Mouse (Mus musculus) olfactory bulb, adult 2 months (tissue): ENCODE data around the gene Smarcc2.

Experiments
- CTCF ChIP-seq: fragments of 200-500 bp; IDR thresholded peaks from 2 replicates; pipeline ENCODE4 v1.5.1; 2012; ENCODE audit warnings: low read depth, mild to moderate bottlenecking, low read length, moderate library complexity; ENCODE audit not compliant: insufficient read depth
- POLR2A ChIP-seq: fragments of 200-500 bp; IDR thresholded peaks from 2 replicates; pipeline ENCODE4 v1.6.1; 2012; ENCODE audit warnings: mild to moderate bottlenecking, low read depth, low read length, moderate library complexity; ENCODE audit not compliant: insufficient read depth

DNA sequence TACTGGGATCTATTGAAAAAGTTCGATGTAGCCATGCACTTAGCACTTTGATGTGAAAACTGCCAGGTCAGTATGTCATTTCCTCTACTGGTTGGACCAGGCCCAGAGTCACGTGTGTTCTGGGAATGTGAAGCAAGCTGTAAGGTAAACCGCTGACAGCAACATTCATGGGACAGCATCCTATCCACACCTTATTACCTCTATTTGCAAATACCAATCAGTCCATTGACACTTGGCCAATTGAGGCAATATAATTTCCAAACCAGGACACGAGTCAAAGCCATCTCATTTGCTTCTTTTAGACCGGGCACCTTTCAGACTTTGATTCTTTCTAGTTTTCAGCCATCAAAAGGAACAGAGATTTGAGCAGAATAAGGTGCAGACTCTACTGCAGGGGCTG, 30.0 kb upstream of the Smarcc2 start:
- no peak for TF ChIP-seq CTCF
- TF ChIP-seq POLR2A, result no peak
